Mouse (Mus musculus): ENCODE measurements around the gene Gal3st1.
"Not testable (repeated sequence)": the region's sequence is repeated elsewhere in the genome, so short reads cannot be mapped to it uniquely, and the experiment has no call there.

The Gal3st1 gene

DNA sequence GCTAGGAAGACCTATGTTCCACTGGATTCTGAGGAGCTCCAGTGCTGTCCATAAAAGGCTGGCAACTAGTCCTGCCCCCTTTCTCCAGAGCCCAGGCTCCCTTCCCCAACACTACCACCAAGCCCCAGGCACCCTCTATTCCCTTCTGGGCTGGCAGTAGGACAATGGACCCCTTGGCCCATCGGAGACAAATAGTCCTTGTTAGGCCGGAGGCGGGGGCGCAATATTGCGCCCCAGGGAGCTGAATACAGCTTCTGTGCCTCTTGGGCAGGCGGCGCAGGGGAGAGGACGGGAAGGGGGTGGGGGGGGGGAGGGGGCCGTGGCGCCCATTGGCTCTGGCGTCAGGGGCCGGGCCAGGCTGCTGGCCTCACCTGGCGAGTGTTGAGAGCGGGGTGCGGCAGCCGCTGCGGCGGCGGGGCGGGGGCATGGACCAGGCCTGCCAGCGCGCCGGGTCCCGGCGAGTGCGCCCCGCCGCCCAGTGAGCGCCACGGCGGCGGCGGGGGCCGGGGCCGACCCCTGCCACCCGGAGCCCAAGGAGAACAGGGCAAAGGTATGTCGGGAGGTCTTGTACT, at the start of gene Gal3st1:
Gene Gal3st1 (plus strand): TSS at position 346 of the 572 bp plus-strand sequence.
- DNase-seq (ENCODE audit: low spot score in 2 of 2) = peak in 1 of 2 experiments; percentile 33

DNA sequence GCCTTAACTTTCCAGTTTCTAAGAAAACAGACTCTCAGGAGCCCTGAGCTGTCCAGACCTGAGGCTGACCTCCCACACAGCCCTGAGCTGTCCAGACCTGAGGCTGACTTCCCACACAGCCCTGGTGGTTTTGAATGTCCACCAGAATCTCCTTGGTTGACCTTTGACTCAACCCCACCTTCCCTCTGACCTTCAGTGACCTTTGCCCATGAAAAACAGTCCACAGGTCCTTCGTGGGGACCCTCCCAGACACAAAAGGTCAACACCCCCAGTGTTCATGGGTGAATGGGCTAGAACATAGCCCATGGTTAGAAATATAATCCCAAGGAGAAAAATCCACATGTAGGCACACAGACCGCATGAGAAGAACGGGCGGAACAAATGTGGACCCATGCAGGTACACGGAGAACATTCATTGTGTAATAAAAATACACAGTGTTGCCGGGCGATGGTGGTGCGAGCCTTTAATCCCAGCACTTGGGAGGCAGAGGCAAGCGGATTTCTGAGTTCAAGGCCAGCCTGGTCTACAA, 49.6 kb upstream of the Gal3st1 start:
- DNase-seq (ENCODE audit: low spot score in 2 of 2) = no peak

DNA sequence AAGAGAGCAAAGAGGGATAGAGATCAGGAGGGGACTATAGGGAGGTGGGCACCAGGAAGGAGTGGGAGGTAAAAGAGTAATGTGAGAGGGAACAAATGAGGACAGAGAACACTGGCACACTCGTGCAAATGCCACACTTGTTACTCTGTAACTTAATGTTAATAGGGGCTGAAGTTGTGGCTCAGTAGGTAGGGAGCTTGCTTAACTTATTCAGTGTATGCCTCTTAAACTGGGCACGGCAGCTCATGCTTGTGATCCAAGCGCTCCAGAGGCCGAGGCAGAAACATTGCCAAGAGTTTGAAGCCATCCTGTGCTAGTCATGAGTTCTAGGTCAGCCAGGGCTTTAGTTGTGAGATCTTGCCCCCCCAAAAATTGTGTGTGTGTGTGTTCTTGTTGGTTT, 48.3 kb upstream of the Gal3st1 start:
- no peak for DNase-seq (ENCODE audit: low spot score in 2 of 2)

DNA sequence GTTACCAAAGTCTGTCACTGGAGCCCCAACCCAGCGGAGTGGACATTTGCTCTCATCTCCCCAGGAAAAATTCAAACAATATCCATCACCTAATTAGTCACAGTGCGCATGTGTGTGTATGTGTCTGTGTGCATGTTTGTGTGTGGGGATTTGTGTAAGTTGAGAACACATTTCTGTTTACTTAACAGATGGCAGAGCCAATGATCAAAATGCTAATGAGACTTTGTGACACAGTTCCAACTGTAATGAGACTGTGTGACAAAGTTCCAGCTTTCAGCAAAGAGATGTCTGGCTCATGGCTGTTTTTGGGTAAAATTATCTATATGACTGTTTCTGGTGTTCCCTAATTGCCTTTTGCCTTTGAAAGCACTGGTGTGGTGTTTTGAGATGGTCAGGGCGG, 47.1 kb upstream of the Gal3st1 start:
- no peak for DNase-seq (ENCODE audit: low spot score in 2 of 2)

DNA sequence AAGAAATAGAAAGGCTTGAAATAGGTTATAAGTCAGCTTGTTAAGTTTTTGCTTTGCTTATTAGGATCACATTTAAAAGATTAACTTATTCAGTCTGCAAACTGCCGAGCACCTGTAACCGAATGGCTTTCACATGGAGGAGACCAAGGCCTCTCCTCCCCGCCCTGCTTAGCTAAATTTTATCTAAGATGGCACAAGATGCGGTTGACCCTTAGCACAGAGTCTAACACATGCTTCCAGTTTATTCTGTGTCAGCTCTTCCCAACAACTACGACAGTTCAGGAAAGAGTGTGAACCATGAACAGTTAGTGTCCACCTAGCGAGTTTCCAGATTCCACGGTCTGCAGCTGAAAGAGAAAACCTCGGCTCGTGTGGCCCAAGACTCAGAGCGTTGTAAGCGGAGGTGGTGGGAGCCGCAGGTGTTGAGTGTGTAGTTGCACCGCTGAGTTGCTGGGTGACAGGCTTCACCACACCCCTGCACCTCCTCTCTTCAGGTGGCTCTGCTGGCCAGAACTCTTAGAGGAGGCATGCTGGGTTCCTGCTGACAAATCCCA, 46.0 kb upstream of the Gal3st1 start:
- no peak for DNase-seq (ENCODE audit: low spot score in 2 of 2)

DNA sequence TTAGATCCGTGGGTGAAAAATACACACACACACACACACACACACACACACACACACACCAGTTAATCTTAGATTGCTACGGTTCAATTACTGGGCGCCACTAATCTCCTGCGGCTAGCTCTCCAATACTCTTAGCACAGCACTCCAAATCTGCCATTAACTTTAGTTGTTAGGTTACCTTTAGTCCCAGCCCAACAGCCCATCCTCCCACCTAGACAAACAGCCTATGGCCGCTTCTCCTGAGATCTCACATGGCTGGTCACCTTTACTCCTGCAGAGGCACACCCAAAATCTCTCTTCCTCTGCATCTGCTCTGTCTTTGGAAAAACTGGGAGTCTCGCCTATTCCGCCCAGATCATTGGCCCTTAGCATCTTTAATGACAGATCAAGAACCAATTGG, 42.1 kb upstream of the Gal3st1 start:
- DNase-seq (ENCODE audit: low spot score in 2 of 2) = no peak

DNA sequence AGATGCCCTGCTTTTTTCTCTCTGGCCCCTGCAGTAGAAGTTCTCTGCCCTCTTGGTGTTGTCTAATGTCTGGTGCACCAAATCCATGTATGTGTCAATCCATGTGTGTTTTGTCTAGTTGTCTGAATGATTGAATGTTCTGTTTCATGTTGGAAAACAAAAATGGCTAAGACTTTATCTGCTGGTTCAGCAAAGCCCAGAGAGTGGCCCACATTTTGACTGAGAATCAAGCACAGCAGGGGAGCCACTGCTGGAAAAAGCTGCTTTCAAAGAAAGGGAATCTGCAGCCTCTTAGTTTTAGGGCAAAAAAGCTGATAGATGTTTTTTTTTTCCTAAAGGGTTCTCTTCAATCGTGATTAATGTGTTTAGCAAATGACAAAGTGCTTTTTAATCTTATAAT, 37.0 kb upstream of the Gal3st1 start:
- no peak for DNase-seq (ENCODE audit: low spot score in 2 of 2)

DNA sequence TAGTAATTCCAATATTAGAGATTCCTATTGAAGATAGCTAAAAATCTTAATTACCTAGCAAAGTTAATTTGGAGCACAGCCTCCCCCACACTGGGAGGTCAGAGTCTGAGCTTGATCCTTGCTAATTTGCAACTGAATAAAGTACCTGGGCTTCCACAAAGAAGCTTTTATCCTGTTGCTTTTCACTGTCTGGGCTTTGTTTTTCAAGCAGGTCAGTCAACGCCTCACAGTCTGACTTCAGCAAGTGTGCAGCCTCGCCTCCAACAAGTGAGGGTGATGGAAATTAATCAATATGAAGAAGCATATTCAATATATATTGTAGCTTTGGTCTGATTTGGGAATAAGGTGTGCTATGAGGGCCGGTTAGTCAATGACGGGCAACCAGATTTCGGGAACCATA, 28.6 kb upstream of the Gal3st1 start:
- DNase-seq (ENCODE audit: low spot score in 2 of 2) = not testable (repeated sequence)

DNA sequence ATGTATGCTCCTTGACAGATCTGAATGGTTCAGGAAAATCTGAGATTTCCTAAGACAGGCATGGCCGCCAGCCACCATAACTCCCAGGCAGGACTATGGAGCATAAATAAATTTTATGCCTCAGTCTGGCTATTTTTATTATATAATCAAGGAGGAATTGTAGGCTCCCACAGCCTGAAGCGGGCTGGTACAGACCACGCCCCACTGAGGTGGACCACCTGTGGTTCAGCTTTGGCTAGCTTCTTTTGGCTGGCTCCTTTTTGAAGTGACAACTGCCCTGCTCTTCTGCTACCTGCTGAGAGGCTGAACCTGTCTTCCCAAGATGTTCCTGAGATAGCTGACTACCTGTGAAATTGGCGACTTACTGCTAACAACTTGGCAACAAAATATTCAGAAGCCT, 28.1 kb upstream of the Gal3st1 start:
- DNase-seq (ENCODE audit: low spot score in 2 of 2) = not testable (repeated sequence)

DNA sequence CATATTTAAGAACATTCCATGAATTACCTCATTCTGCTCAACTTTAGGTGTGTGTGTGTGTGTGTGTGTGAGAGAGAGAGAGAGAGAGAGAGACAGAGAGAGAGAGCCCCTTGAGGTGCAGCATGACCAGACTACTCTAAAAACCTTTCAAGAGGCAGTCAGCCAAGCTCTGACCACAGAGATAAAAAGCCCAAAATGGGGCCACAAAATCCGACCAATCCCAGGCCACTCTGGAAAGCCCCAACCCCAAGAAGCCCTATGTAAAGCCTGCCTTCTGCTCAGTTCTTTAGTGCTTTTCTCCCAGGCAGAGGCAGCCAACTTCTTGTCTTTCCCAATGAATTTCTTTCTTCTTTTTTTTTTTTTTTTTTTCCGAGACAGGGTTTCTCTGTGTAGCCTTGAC, 22.5 kb upstream of the Gal3st1 start:
- no peak for DNase-seq (ENCODE audit: low spot score in 2 of 2)

DNA sequence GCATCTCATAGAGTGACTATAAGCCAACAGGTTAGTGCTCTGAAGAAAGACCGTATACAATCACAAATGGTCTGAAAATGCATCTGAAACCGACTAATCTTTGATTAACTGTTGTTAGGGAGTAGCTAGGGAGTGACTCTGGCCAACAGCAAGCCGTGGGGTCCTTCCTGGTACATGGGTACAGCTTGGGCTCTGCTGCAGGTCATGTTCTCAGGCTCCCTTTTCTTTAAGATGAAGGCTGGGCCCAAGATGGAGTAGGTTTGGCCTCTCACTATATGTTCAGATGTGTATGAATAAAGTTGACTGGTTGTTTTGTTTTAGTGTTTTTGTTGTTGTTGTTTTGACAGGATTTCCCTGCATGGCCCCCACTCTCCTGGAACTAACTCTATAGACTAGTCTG, 21.7 kb upstream of the Gal3st1 start:
- no peak for DNase-seq (ENCODE audit: low spot score in 2 of 2)

DNA sequence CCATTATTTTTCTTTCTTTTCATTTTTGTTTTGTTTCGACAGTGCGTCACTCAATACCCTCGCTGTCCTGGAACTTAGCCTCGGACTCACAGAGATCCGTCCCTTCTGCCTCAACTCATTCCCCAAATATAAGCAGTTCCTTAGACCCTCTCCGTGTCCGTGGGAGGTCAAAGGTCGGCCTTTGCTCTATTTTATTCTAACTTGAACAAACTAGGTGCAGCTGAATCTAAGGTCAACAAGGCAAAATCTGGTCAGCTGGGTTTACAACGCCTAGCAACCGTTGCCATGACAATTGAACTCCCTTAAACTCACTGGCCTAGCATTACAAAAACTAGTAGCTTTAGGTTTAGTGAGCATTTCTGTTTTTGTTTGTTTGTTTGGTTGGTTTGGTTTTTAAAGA, 20.3 kb upstream of the Gal3st1 start:
- no peak for DNase-seq (ENCODE audit: low spot score in 2 of 2)

DNA sequence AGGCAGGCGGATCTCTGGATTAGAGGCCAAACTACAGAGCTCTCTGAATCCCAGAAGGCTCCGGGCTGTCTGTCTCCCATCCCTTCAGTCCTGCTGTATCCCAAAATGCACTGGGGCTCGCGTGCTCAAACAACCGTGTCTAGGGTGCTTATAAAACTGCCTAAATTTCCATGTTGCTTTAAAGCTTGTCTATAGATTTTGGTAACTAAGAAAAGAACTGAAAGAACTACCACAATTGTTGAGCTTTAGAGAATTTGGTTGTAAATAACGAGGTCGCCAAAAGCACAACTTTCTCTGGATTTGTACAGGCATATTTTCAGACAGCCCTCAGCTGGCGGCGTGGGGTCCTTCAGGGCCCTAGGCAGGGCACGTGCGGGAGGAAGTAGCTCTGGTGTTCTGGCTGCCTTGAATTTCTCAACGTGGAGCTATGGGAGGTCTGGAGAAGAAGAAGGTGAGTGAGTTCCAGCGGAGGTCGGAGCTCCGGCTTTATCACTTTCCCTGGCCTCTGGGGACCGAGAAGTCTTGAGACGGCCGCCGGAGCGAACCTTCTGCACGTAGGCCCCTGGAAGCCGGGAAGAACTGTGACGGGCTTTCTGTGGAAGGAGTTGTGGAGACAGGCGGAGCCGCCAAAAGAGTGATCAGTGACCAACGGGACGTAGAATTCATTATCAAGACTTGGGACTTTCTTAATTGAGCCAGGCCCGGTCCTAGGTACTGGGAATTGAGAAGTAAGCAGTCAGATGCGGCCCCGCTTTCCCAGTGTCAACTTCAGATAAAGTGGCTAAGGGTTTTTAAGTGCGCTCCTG, 19.6 kb upstream of the Gal3st1 start, which contains the start of gene Pes1:
Gene Pes1 (plus strand): TSS at position 366 of the 806 bp plus-strand sequence.
- peak; percentile 87 to 90 for DNase-seq (ENCODE audit: low spot score in 2 of 2)

DNA sequence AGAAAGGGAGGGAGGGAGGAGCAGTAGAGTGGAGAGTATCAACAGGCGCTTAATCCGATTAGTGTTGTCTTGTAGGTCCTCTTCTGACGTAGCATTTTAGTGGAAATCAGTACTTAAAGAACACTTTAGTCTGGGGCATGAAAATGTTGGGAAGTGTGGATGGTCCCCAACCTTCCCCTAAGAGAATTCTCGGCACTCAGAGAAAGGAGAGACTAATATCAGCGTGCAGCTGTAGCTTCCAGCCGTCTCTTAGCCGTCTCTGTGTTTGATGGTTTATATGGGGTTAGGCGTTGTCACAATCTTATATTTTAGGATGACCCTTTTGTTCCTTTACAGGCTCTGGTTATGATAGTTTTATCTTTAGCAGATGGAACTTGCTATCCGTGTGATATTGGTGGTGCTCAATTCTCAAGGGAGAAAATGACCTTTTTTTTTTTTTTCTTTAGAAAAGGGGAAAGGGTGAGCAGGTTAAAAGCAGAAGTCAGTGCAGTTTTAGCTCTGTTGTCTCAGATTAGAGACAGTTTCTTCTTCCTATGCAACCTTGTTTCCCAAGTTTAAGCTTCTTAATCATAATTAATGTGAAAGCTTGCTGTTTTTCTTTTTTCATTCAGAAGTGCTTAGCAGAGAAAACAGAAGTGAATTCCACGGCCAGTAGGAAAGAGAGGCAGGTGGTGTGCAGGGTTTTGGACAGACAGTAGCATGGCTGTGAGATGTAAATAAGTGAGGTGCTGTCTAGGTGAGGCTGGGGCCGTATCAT, 18.8 kb upstream of the Gal3st1 start:
- DNase-seq (ENCODE audit: low spot score in 2 of 2) = no peak

DNA sequence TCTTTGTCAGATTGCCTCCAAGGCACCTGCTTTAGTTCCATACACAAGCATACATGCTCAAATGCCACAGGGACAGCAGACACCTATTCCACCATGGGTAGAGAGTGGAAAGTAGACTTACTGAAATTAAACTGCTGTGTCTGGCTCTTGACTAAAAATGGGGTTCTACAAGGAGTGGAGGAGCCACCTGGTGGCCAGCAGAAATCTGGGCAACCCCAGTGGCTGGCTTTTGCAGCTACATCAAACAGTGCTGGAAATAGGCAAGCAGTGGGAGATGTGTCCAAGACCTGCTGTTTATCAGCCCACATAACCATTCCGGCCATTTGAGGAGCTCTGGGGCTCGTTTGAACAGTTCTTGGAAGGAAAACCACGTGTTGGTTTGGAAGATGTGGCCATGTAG, 13.6 kb upstream of the Gal3st1 start:
- no peak for DNase-seq (ENCODE audit: low spot score in 2 of 2)

DNA sequence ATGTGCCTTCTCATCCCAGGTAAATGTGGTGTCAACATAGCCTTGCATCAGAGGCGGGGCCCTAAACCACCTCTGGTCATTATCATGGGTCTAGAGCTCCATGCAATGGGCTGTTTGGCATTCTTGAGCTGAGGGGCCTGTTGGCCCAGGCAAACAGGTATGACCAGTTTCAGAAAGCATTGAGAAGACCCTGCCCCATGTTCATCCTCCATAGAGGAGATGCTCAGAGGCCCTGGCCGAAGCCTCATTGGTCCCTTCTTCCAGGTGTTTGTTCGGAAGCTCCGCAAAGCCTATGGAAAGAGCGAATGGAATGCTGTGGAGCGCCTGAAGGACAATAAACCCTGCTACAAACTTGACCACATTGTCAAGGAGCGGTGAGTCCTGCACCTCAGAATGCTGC, 13.1 kb upstream of the Gal3st1 start:
- no peak for DNase-seq (ENCODE audit: low spot score in 2 of 2)

DNA sequence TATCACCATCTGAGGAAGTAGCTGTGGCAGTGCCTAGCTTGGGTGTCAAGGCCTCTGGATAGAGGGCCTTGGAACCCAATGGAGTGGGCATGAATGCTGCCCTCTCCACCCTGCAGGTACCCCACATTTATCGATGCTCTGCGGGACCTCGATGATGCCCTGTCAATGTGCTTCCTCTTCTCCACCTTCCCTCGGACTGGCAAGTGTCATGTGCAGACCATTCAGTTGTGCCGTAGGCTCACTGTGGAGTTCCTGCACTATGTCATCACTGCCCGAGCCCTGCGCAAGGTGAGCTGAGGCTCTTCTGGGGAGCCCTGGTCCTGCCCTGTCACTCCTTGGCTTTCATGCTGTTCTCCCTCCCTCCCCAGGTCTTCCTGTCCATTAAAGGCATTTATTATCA, 10.4 kb upstream of the Gal3st1 start:
- no peak for DNase-seq (ENCODE audit: low spot score in 2 of 2)

DNA sequence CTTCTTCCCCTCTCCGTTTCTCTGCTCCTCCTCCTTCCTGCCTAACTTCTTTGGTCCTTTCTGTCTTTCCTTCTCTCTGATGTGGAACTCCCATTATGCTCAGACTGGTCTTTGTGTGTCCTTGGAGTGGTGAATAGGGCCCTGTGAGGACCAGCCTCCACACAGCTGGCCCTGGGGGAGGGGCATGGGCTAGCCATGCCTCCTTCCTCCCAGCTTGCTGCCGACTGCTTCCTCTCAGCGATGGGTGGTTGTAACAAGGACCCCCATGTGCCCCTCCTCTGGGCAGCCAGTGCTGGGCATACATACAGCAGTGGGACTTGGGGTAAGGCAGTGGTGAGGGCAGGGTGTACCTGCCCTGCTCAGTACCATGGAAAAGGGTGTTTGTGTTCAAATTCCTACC, 9.1 kb upstream of the Gal3st1 start:
- DNase-seq (ENCODE audit: low spot score in 2 of 2) = no peak

DNA sequence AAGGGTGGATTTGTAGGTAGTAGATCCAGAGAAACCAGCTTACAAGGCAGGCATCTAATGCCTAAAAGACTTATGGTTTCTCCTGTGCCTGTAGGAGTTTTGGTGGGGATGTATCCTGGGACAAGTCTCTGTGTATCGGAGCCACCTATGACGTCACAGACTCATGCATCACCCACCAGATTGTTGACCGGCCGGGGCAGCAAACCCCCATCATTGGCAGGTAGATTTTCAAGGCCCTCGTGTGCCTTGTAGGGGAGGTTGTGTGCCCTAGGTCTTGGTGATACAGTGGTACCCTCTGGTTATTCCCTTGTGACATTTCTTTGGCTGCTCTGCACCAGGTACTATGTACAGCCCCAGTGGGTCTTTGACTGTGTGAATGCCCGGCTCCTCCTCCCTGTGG, 6.8 kb upstream of the Gal3st1 start, which contains the start of gene 4930556J24Rik:
Gene 4930556J24Rik (minus strand): TSS at position 101 of the 400 bp plus-strand sequence.
- no peak for DNase-seq (ENCODE audit: low spot score in 2 of 2)

DNA sequence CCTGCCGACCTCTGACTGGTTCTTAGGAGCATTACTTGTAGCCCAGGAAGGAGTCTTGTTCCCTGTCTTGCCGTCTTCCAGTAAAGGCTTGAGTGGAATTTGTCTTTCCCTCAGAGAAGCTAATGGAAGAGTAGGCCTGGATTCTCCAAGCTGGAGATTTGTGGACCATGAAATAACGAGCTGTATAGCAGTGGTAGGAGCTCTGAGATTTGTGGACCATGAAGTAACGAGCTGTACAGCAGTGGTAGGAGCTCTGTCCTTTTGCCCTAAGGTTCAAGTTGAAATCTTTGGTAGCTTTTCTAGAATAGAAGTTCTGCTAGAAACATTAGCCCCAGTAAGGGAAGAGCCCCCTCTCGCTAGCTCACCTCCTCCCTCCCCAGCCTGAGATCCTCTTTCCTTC, 5.0 kb upstream of the Gal3st1 start:
- no peak for DNase-seq (ENCODE audit: low spot score in 2 of 2)

DNA sequence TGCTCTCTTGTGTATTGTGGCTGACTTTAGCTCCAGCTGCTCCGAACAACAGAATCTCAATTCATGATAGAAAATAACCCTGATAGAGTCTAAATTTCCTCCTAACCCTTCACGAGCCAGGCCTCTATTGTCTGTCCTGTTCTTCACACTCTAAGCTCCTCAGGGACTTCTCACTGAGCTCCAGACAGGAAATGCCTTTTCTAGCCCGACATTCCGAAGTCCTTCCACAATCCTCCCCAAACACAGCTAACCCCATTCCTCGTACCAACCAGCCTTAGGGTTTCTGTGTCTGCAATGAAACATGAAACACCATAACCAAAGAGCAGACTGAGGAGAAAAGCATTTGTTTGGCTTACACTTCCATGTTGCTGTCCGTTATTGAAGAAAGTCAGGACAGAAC, 1.9 kb upstream of the Gal3st1 start:
- DNase-seq (ENCODE audit: low spot score in 2 of 2) = no peak
